Mouse (Mus musculus) thymus, postnatal 0 days (tissue): ENCODE measurements around the gene Zan. TPM values are rescaled to one million over a fixed set of nuclear protein-coding genes. Genes with fewer than 3 reads are reported as not detected.

Source experiments
- DNase-seq: peaks from one replicate; pipeline ENCODE4 v3.0.0-alpha.2; 2015; ENCODE audit warnings: low spot score
- polyA plus RNA-seq: library from polyadenylated mRNA; unstranded; fragments of >200 nt; fragmentation: Nextera tagmentation; extraction: Ambion mirVana; gene quantifications from 2 replicates; pipeline ENCODE4 v1.2.1, GENCODE M21; 2015

Gene Zan
- polyA plus RNA-seq, 1 experiment from 2014 or later, result 0.08 TPM

GRCm38 (mm10) chr5:137419105-137419504 lies 57.8 kb downstream of the Zan start:
- DNase-seq, result no peak

- no peak for DNase-seq
Measured at GRCm38 (mm10) chr5:137414253-137414652, 62.6 kb downstream of the Zan start.

GRCm38 (mm10) chr5:137411235-137411634 lies 65.6 kb downstream of the Zan start:
- DNase-seq, result no peak

- no peak for DNase-seq
Measured at GRCm38 (mm10) chr5:137410549-137410948, 66.3 kb downstream of the Zan start.

- DNase-seq, result no peak
Measured at GRCm38 (mm10) chr5:137410066-137410465, 66.8 kb downstream of the Zan start.

- DNase-seq, result no peak
Measured at GRCm38 (mm10) chr5:137409451-137409850, 67.4 kb downstream of the Zan start.

- DNase-seq, result no peak
Measured at GRCm38 (mm10) chr5:137404081-137404480, 72.8 kb downstream of the Zan start.

GRCm38 (mm10) chr5:137394456-137394855 lies 82.4 kb downstream of the Zan start:
- DNase-seq, result no peak

GRCm38 (mm10) chr5:137391641-137392040 lies 85.2 kb downstream of the Zan start:
- DNase-seq, result no peak

GRCm38 (mm10) chr5:137386712-137387111 lies 90.2 kb downstream of the Zan start:
- no peak for DNase-seq

- DNase-seq, result no peak
Measured at GRCm38 (mm10) chr5:137383441-137383840, 93.4 kb downstream of the Zan start.

- peak; percentile 66 for DNase-seq
Measured at GRCm38 (mm10) chr5:137381152-137381551, 95.7 kb downstream of the Zan start.

- no peak for DNase-seq
Measured at GRCm38 (mm10) chr5:137377603-137378002, 99.3 kb downstream of the Zan start.

- DNase-seq, result no peak
Measured at GRCm38 (mm10) chr5:137377176-137377575, 99.7 kb downstream of the Zan start.

GRCm38 (mm10) chr5:137376722-137377121 lies 100.1 kb downstream of the Zan start:
- DNase-seq, result no peak

GRCm38 (mm10) chr5:137376198-137376597 lies 100.7 kb downstream of the Zan start:
- no peak for DNase-seq

GRCm38 (mm10) chr5:137375627-137376026 lies 101.2 kb downstream of the Zan start:
- DNase-seq, result no peak

- no peak for DNase-seq
Measured at GRCm38 (mm10) chr5:137374521-137375080, 102.3 kb downstream of the Zan start.

GRCm38 (mm10) chr5:137373371-137373950 lies 103.4 kb downstream of the Zan start:
- no peak for DNase-seq

- no peak for DNase-seq
Measured at GRCm38 (mm10) chr5:137369665-137370064, 107.2 kb downstream of the Zan start.

GRCm38 (mm10) chr5:137358382-137358781 lies 118.5 kb downstream of the Zan start:
- no peak for DNase-seq

GRCm38 (mm10) chr5:137354091-137354490 lies 122.8 kb downstream of the Zan start:
- no peak for DNase-seq
